Mouse (Mus musculus): ENCODE measurements at regions not wholly inside any gene's neighbourhood (a gene's known extent, or its start where the extent isn't known, plus 50 kb on each side); places are given as distances from the start of the nearest gene placed in this dataset.

GRCm38 (mm10) chr17:84107946-84108686, 79.6 kb downstream of the Zfp36l2 start:
- TF ChIP-seq CTCF (conservative IDR thresholded peaks at IDR 0.05; ENCODE audit: insufficient read depth, insufficient read length, low read depth, low read length) (no peak), POLR2A (IDR thresholded peaks at IDR 0.05; ENCODE audit: low read depth, low read length) (no peak)
